Mouse (Mus musculus) embryo, embryonic 9.5 days (tissue): ENCODE measurements around the gene Atp5d.

Experiments
- DNase-seq: peaks from one replicate; pipeline ENCODE4 v3.0.0-alpha.2; 2017; ENCODE audit errors: extremely low spot score

The Atp5d gene

DNA sequence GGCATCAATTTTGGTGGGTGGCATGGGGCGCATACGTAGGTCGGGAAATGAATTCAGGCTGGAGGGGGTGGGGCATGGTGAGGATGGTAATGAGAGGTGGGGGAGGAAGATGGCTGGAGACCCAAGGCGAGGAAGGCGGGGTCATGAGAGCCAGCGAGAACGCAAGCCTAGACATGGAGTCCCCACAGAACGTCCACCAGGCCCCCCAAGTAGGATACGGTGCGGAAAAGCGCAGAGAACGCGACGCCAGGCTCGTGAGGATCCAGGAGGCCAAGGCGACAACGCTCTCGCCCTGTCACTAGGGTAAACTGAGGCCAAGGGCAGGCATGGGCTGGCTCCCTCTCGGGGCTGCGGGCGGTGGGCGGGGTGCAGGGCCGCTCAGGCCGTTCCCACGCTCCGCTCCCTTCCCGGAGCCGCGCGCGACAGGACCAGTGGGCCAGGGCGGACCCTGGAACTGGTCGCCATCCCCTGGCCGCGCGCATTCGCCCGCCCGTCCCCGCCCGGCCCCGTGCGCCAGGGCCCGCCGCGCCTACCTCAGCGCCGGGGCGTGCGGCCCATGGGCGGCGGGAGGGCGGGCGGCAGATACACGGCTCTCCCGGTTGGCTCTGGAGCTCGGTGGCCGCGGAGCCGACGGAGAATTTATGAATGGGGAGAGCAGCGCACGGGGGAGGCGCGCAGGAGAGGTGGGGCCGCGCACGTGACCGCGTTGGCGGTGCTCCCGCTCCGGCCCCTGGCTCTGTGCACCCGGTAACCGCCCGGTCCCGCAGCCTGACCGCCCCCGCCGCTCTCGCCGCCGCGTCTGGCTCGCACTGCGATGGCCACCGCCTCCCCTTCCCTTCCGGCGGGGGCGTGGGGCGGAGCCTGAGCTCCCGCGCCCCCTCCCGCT is at the start of gene Atp5d:
Atp5d (plus strand) TSS at position 80 of the 886 bp plus-strand sequence.
- DNase-seq: peak; percentile 59

- no peak for DNase-seq
These were observed 49.3 kb upstream of the Atp5d start for GRCm38 (mm10) chr10:80089146-80089545.

- DNase-seq: no peak
These were observed 46.9 kb upstream of the Atp5d start for GRCm38 (mm10) chr10:80091527-80091926.

- no peak for DNase-seq
These were observed 45.7 kb upstream of the Atp5d start for GRCm38 (mm10) chr10:80092690-80093089.

GRCm38 (mm10) chr10:80094085-80094484 is 44.3 kb upstream of the Atp5d start:
- no peak for DNase-seq

- DNase-seq: no peak
These were observed 43.7 kb upstream of the Atp5d start for GRCm38 (mm10) chr10:80094684-80095083.

DNA sequence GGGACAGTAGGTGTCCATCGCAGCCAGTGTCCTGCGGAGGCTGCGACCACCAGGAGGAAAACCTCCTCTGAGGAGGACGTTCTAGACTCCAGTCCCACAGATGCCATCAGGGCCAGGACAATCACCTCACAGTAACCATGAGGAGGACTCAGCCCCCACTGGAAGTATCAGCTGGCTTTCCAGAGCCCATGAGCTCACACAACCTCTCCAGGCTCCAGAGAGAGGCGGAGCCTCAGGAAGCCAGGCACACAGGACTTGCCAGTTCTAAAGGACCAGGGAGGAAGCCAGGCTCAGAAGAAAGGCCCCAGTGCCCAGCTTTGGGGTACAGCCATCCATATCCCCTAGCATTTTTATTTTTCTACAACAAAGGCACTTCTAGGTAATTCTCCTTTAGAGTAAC is 42.9 kb upstream of the Atp5d start:
- no peak for DNase-seq

DNA sequence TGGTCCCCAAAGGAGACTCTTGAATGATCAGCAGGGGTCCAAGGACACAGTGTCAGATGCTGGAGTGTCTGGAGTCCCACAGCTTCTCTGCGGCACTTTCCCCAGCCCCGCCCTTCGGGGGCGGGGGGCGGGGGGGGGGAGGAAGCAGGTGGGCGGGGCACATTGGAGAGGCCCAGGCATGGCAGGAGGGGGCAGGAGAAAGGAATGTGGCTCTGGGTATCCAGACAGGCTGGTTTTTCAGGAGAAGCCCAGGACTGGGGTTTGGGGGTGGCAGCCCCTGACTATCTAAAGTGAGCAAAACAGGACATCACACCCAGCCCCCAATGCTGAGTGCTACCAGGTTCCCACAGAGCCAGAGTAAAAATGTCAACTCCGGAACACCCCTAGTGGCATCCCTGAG is 41.2 kb upstream of the Atp5d start:
- DNase-seq: peak; percentile 63

DNA sequence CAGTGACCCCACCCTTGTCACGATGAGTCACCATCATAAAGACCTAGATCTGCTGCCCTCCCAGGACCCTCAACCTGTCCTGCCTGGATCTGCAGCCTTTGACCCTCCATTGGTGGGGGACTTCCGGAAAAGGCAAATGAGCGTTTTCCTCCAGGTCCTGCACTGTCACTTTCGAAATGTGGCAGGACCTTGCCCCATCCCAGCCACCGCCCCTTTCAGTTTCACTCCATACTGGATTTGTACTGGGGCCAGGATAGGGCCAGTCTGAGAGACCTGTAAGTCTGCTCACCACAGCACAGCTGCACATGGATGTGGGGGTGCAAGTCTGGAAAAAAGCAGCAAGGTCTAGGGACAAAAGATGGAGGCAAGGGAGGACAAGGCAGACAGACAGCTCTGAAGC is 39.8 kb upstream of the Atp5d start:
- DNase-seq: no peak

GRCm38 (mm10) chr10:80100982-80101381 is 37.5 kb upstream of the Atp5d start:
- no peak for DNase-seq

- peak; percentile 86 for DNase-seq
These were observed 36.1 kb upstream of the Atp5d start for GRCm38 (mm10) chr10:80102216-80102915.

DNA sequence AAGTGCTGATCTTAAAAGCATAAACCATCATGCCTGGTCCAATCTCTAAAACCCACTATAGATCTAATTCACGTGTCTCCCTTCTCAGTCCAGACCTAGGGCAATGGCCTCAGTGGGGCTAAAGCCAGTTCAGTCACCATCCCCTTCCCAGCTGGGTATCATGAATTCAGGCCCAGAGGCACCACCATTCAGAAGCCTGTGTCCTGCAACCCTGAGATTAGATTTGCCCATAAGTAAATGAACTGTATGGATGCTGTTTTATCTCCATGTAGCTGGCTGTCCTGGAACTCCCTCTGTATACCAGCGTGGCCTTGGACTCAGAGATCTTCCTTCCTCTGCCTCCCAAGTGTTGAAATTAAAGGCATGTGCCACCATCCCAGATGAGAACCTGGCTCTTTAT is 35.4 kb upstream of the Atp5d start:
- no peak for DNase-seq

DNA sequence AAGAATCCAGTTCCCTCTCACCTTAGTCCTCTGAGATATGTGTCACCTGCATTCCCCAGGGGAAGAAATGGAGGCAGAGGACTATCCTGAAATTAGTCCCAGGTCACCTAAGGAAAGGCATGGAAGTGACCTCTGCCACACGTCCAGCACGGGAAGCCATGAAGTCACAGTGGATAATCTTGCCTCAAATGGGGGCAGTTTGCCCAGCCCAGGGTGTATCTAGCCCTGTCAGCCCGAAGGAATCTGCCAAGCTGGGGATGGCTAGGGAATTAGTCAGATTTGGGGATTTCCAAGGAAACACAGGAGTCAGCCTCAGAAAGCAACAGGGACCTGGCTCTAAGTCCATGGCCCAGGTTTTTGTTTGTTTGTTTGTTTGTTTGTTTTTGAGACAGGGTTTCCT is 34.3 kb upstream of the Atp5d start:
- no peak for DNase-seq

DNA sequence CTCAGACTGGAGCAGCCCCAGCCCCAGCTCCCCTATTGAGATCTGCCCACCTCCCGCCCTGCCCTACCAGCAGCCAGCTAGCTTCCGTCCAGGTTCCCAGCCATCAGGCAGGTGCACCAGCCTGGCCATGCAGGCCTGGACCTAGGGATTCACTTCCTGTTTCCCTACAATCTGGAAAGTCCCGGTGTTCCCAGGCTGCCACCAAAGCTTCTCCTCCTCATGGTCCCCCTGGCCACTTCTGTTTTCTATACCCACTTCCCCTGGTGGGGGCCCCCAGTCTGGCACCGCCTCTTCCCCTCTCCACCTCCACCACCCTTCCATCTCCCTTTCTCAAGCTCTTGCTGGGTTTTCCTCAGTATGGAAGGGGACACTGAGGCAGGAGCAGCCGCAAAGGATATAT is 33.0 kb upstream of the Atp5d start, which contains the start of gene Sbno2:
Sbno2 (minus strand) TSS at position 112 of the 400 bp plus-strand sequence.
- no peak for DNase-seq

- DNase-seq: no peak
These were observed 32.5 kb upstream of the Atp5d start for GRCm38 (mm10) chr10:80105926-80106325.

GRCm38 (mm10) chr10:80107678-80108077 is 30.8 kb upstream of the Atp5d start:
- DNase-seq: no peak

DNA sequence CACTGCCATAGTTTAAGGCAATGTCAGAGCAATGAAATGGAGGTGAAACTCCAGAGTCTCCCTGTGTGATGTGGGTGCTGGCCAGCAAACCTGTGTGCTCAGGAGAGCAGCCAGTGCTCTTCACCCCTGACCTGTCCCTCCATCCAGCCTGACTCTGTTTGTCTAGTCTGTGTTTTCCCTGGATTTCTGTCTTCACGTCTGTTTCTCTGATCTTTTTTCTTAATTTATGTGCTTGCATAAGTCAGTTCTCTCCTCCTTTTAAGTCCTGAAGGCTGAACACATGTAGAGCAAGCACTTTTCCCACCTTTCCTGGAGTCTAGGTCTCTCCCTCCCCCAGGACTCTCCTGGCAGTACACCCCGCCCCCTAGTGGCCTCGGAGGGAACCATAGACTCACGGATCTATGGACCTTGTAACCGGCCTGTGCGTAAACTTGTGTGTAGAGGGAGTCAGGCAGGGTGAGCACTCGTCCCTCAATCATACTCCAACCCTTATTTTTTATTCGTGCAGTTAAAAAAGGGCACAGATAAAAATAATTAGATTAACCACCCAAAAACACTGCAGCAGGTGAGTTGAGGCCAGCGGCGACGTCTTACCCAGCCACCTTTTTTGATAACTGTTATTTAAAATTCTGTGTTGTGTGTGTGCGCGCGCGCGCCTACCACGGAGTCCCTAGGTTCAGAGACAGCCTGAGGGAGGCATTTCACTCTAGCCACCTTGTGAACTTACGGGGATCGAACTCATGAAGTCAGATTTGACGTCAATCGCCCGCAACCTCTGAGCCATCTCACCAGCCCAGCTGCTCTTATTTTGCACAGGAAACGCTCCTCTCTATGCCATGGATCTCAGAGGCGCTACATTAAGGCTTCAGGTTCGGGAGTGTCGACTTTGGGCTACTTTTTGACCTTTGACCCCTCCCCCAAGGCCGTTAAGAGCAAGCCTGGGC is 23.8 kb upstream of the Atp5d start:
- peak; percentile 93 for DNase-seq

- DNase-seq: peak; percentile 98
These were observed 23.0 kb upstream of the Atp5d start, which contains the start of gene Stk11 for GRCm38 (mm10) chr10:80115290-80115943. Stk11 (plus strand) TSS chr10:80115803.

GRCm38 (mm10) chr10:80115944-80116335 is 22.5 kb upstream of the Atp5d start:
- no peak for DNase-seq

DNA sequence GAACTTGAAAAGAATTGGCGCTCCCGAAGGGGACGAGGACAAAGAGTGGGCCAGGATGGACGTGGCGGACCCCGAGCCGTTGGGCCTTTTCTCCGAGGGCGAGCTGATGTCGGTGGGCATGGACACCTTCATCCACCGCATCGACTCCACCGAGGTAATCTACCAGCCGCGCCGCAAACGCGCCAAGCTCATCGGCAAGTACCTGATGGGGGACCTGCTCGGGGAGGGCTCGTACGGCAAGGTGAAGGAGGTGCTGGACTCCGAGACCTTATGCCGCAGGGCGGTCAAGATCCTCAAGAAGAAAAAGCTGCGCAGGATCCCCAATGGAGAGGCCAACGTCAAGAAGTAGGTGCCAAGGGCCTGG is 21.9 kb upstream of the Atp5d start:
- peak; percentile 46 for DNase-seq
